ENCODE assay signal across 31 mouse cellular contexts in the genomic region with DNA sequence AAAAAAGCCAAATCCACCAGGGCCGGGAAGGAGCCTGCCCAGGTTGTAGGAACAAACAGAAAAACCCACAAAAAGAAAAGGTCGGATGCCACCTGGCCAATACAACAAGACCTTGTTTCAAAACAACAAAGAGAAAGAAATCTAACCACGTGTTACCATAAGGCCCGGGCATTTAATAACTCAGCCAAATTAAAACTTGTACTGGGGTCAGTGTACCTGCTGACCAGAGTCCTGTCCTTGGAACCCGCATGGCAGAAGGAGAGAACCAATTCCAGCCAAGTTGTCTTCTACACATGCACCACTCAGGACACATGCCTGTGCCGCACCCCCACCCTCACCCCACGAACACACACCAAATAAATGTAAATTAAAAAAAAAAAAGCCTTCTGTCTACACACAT. TPM values are rescaled to one million over a fixed set of nuclear protein-coding genes. Genes with fewer than 3 reads are reported as not detected.
DNase-seq lines count a peak whose midpoint lies in the region; ATAC-seq and TF ChIP-seq lines count a peak whose summit lies in the region.
"Had no signal": no experiment of that assay in that cellular context is flagged by ENCODE, and none has a peak within 500 bp of the region (broad histone marks: within the 10 kb centered on the region; RNA-seq: fewer than 3 reads in every experiment).

No protein-coding gene starts in this region.

- H3K9ac ChIP-seq in liver, embryonic 13.5 days = peak overlapping the region; percentile 53
- H3K9ac ChIP-seq in liver, postnatal 0 days (replicated peaks) = no peak overlapping the region
- H3K9ac ChIP-seq: embryonic facial prominence, embryonic 12.5 days; embryonic facial prominence, embryonic 15.5 days; forebrain, postnatal 0 days; heart, embryonic 12.5 days; heart, embryonic 15.5 days; hindbrain, embryonic 13.5 days had no signal

- no peak for ATAC-seq in liver, embryonic 13.5 days (ENCODE audit: low read depth)
- no peak for ATAC-seq in liver, postnatal 0 days
- ATAC-seq: forebrain, embryonic 14.5 days; forebrain, postnatal 0 days; Patski had no signal

- TF ChIP-seq EP300 in liver, postnatal 0 days (IDR thresholded peaks at IDR 0.05; ENCODE audit: low read depth) = no peak

- TF ChIP-seq CTCF in liver, postnatal 0 days (IDR thresholded peaks at IDR 0.05; ENCODE audit: low read depth) = no peak

- WGBS in liver, embryonic 13.5 days (ENCODE audit: insufficient replicate concordance) = 82% methylated on average over 7 of the region's 7 CpGs
- WGBS in liver, postnatal 0 days (ENCODE audit: insufficient replicate concordance) = 87% methylated on average over 7 of the region's 7 CpGs

- no peak overlapping the region for H3K4me2 ChIP-seq in liver, embryonic 13.5 days
- no peak overlapping the region for H3K4me2 ChIP-seq in liver, postnatal 0 days (ENCODE audit: low read depth, low read length)
- H3K4me2 ChIP-seq: embryonic facial prominence, embryonic 12.5 days; embryonic facial prominence, embryonic 15.5 days; heart, embryonic 12.5 days; heart, embryonic 15.5 days; hindbrain, embryonic 13.5 days had no signal

- H3K4me3 ChIP-seq in liver, embryonic 13.5 days (replicated peaks) = no peak overlapping the region
- no peak overlapping the region for H3K4me3 ChIP-seq in liver, postnatal 0 days (ENCODE audit: low read depth, low read length)
- H3K4me3 ChIP-seq: embryonic facial prominence, embryonic 12.5 days; embryonic facial prominence, embryonic 15.5 days; gastrocnemius, adult 2 months; heart, embryonic 12.5 days; heart, embryonic 15.5 days; hindbrain, embryonic 10.5 days; hindbrain, embryonic 13.5 days had no signal

- H3K4me1 ChIP-seq in liver, embryonic 13.5 days (replicated peaks) = peaks cover 99% of the 10 kb centered on the region
- peaks cover 51% of the 10 kb centered on the region for H3K4me1 ChIP-seq in liver, postnatal 0 days (ENCODE audit: insufficient read depth)
- H3K4me1 ChIP-seq: embryonic facial prominence, embryonic 12.5 days; embryonic facial prominence, embryonic 15.5 days had no signal

- intact Hi-C loops in left cerebral cortex, postnatal 4 days (cut with DNase I) = no loop called here

- 0 out of 2 replicates have a peak, but pooled peaks cover 5% of the 10 kb centered on the region for H3K36me3 ChIP-seq in liver, embryonic 13.5 days
- no peaks in the 10 kb centered on the region for H3K36me3 ChIP-seq in liver, postnatal 0 days (replicated peaks; ENCODE audit: insufficient read depth, low read length)
- H3K36me3 ChIP-seq: embryonic facial prominence, embryonic 12.5 days; embryonic facial prominence, embryonic 15.5 days; heart, embryonic 12.5 days; heart, embryonic 15.5 days; hindbrain, embryonic 10.5 days; hindbrain, embryonic 13.5 days had no signal

- peak overlapping the region; percentile 99 for H3K27ac ChIP-seq in liver, embryonic 13.5 days
- no peak overlapping the region for H3K27ac ChIP-seq in liver, postnatal 0 days (ENCODE audit: low read depth)
- H3K27ac ChIP-seq: embryonic facial prominence, embryonic 12.5 days; embryonic facial prominence, embryonic 15.5 days; gastrocnemius, adult 2 months; heart, embryonic 15.5 days; hindbrain, embryonic 10.5 days; hindbrain, embryonic 13.5 days had no signal

- no peaks in the 10 kb centered on the region for H3K27me3 ChIP-seq in liver, embryonic 13.5 days
- no peaks in the 10 kb centered on the region for H3K27me3 ChIP-seq in liver, postnatal 0 days (ENCODE audit: insufficient read depth, low read length)
- H3K27me3 ChIP-seq: embryonic facial prominence, embryonic 12.5 days; embryonic facial prominence, embryonic 15.5 days; heart, embryonic 12.5 days; heart, embryonic 15.5 days; hindbrain, embryonic 13.5 days; Patski had no signal

- peak; percentile 44 for DNase-seq in kidney, adult 11 months
- no peak for DNase-seq in kidney, postnatal 4 days
- peak; percentile 45 to 50 for DNase-seq in kidney, postnatal 36 days
- DNase-seq in kidney, postnatal 14 days = no peak
- DNase-seq in liver, embryonic 13.5 days = no peak
- DNase-seq in liver, postnatal 0 days = no peak
- no peak for DNase-seq in cerebellum, postnatal 10 days
- no peak for DNase-seq in left cerebral cortex, postnatal 4 days
- DNase-seq: adrenal gland, postnatal 10 days; adrenal gland, postnatal 36 days; cerebellum, adult 18-20 months; cerebellum, adult 9-10 months; cerebellum, postnatal 25 days; forebrain, postnatal 0 days; gastrocnemius, adult 2 months; gastrocnemius, postnatal 14 days; heart, adult 11 months; heart, postnatal 10 days; heart, postnatal 36 days had no signal

- H3K9me3 ChIP-seq in liver, embryonic 13.5 days (replicated peaks) = no peaks in the 10 kb centered on the region
- H3K9me3 ChIP-seq in liver, postnatal 0 days (ENCODE audit: low read length) = no peaks in the 10 kb centered on the region
- H3K9me3 ChIP-seq: embryonic facial prominence, embryonic 12.5 days; embryonic facial prominence, embryonic 15.5 days; G1E; heart, embryonic 12.5 days; heart, embryonic 15.5 days; hindbrain, embryonic 10.5 days; hindbrain, embryonic 13.5 days had no signal

RNA-seq across cellular contexts. Expression of a gene that starts 18.1 kb away (rescaled TPM):
- polyA plus RNA-seq in liver, embryonic 13.5 days (2015; fragmentation: Nextera tagmentation; extraction: Ambion mirVana) = 20.2 and 25.3 TPM in 2 replicates
- 10.1 and 11.3 TPM in 2 replicates for polyA plus RNA-seq in liver, postnatal 0 days (2015; fragmentation: Nextera tagmentation; extraction: Ambion mirVana)
- 1 to 10 TPM; 2.7 to 3.0 TPM for total RNA-seq in left cerebral cortex, postnatal 4 days (2021)

RNA-seq across cellular contexts. Expression of a gene that starts 37.5 kb away (rescaled TPM):
- polyA plus RNA-seq in liver, embryonic 13.5 days (2015; fragmentation: Nextera tagmentation; extraction: Ambion mirVana) = 6.8 and 8.0 TPM in 2 replicates
- 3.4 and 4.4 TPM in 2 replicates for polyA plus RNA-seq in liver, postnatal 0 days (2015; fragmentation: Nextera tagmentation; extraction: Ambion mirVana)
- 10 to 100 TPM; 12.1 to 12.5 TPM for total RNA-seq in left cerebral cortex, postnatal 4 days (2021)

RNA-seq across cellular contexts. Expression of a gene that starts 39.0 kb away (rescaled TPM):
- polyA plus RNA-seq in liver, embryonic 13.5 days (2015; fragmentation: Nextera tagmentation; extraction: Ambion mirVana) = 0.05 and 0.08 TPM in 2 replicates
- polyA plus RNA-seq in liver, postnatal 0 days (2015; fragmentation: Nextera tagmentation; extraction: Ambion mirVana) = 0.28 and 0.30 TPM in 2 replicates
- not detected for total RNA-seq in left cerebral cortex, postnatal 4 days (2021)
- total RNA-seq: adrenal gland, postnatal 36 days; common myeloid progenitor, adult 5-6 weeks; forebrain, postnatal 0 days; gastrocnemius, adult 2 months; gastrocnemius, postnatal 14 days; gastrocnemius, postnatal 4 days; heart, postnatal 36 days had no signal
- polyA plus RNA-seq: frontal cortex, adult 2 months; G1E had no signal

RNA-seq across cellular contexts. Expression of a gene that starts 55.3 kb away (rescaled TPM):
- polyA plus RNA-seq in liver, embryonic 13.5 days (2015; fragmentation: Nextera tagmentation; extraction: Ambion mirVana) = 21.3 and 24.3 TPM in 2 replicates
- 9.1 and 9.2 TPM in 2 replicates for polyA plus RNA-seq in liver, postnatal 0 days (2015; fragmentation: Nextera tagmentation; extraction: Ambion mirVana)
- 10 to 100 TPM; 50.0 to 51.3 TPM for total RNA-seq in left cerebral cortex, postnatal 4 days (2021)

RNA-seq across cellular contexts. Expression of a gene that starts 57.4 kb away (rescaled TPM):
- polyA plus RNA-seq in liver, embryonic 13.5 days (2015; fragmentation: Nextera tagmentation; extraction: Ambion mirVana) = 0.75 and 1.1 TPM in 2 replicates
- 1.6 TPM in 2 replicates for polyA plus RNA-seq in liver, postnatal 0 days (2015; fragmentation: Nextera tagmentation; extraction: Ambion mirVana)
- 1 to 10 TPM; 4.2 to 4.8 TPM for total RNA-seq in left cerebral cortex, postnatal 4 days (2021)
- total RNA-seq: common myeloid progenitor, adult 5-6 weeks had no signal
- polyA plus RNA-seq: Patski had no signal

Comparison
In these comparisons a context has a peak if more than half of its experiments do, and no peak if none do; other contexts are left out.
1. DNase-seq: peak in kidney, adult 11 months (single experiment) and kidney, postnatal 36 days (2 of 2); none in kidney, postnatal 4 days (0 of 2), kidney, postnatal 14 days (single experiment), liver, embryonic 13.5 days (single experiment), liver, postnatal 0 days (single experiment), cerebellum, postnatal 10 days (0 of 2) and left cerebral cortex, postnatal 4 days (single experiment).